Mouse (Mus musculus): Measurements from ENCODE around the gene Hinfp. TPM values are rescaled to one million over a fixed set of nuclear protein-coding genes. Genes with fewer than 3 reads are reported as not detected.
"Not testable (repeated sequence)": the region's sequence is repeated elsewhere in the genome, so short reads cannot be mapped to it uniquely, and the experiment has no call there.

Gene Hinfp
- polyA plus RNA-seq, 1 experiment: 6.5 TPM

DNA sequence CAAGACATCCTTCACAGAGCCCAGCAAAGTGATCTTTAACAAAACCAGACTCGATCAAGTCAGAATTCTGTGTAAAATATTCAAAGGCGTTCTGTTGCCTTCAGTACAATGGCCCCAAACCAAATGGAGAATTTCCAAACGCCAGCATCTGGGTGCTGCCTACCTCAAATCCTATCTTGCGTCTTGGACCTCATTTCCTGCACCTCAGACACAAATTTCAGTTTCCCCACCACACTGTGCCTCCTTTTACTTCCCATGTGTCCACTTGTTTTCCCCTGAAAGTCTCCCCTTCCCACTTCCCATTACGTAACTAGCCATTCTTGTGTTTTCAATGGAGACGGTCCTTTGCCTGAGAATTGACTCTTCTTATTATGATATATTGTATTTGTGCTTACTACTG lies 1.1 kb upstream of the Hinfp start:
- no peaks in the 10 kb centered on the region for H3K27me3 ChIP-seq (ENCODE audit: control insufficient read depth, insufficient read depth, insufficient read length)
- peak overlapping the region; percentile 65 for H3K4me3 ChIP-seq
- TF ChIP-seq MAX (IDR thresholded peaks at IDR 0.05; ENCODE audit: low read depth) (no peak), REST (IDR thresholded peaks at IDR 0.05; ENCODE audit: insufficient read depth, insufficient read length) (no peak), POLR2AphosphoS2 (IDR thresholded peaks at IDR 0.05; ENCODE audit: insufficient read length, low read depth) (no peak), TCF12 (IDR thresholded peaks at IDR 0.05; ENCODE audit: insufficient read depth, poor library complexity, severe bottlenecking) (no peak), TCF3 (IDR thresholded peaks at IDR 0.05; ENCODE audit: insufficient read length, low read depth) (no peak), MYOG (IDR thresholded peaks at IDR 0.05; ENCODE audit: control insufficient read depth in 1 of 3, insufficient read depth in 1 of 3, insufficient read length in 2 of 3, low read depth in 2 of 3) (no peak)
- H3K4me2 ChIP-seq (ENCODE audit: low read depth): no peak overlapping the region
- H3ac ChIP-seq (ENCODE audit: control insufficient read depth, insufficient read length): no peak overlapping the region
- H3K79me2 ChIP-seq (ENCODE audit: control insufficient read depth, insufficient read depth): peaks cover 21% of the 10 kb centered on the region
- peaks cover 5% of the 10 kb centered on the region for H3K36me3 ChIP-seq (ENCODE audit: control insufficient read depth, insufficient read depth)

DNA sequence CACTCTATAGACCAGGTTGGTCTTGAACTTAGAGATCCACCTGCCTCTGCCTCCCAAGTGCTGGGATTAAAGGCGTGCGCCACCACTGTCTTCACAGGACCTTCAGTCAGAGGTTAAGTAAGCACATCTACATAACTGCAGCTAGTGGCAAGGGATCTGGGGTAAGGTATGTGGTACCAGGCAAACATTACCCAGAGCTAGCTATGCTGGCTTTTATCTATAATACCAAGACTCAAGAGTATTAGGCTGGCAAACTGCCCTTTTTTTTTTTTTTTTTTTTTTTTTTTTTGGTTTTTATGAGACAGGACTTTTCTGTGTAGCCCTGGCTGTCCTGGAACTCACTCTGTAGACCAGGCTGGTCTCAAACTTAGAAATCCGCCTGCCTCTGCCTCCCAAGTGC lies 5.5 kb downstream of the Hinfp start:
- not testable (repeated sequence) for H3K4me2 ChIP-seq (ENCODE audit: low read depth)
- peaks cover 49% of the 10 kb centered on the region for H3K36me3 ChIP-seq (ENCODE audit: control insufficient read depth, insufficient read depth)

GRCm38 (mm10) chr9:44292490-44292889 lies 13.0 kb downstream of the Hinfp start:
- no peak for TF ChIP-seq MAX (IDR thresholded peaks at IDR 0.05; ENCODE audit: low read depth)
- TF ChIP-seq USF1 (IDR thresholded peaks at IDR 0.05; ENCODE audit: low read depth): no peak
- TF ChIP-seq TCF12 (IDR thresholded peaks at IDR 0.05; ENCODE audit: insufficient read depth, poor library complexity, severe bottlenecking): no peak
- no peak for TF ChIP-seq CEBPB (IDR thresholded peaks at IDR 0.05; ENCODE audit: insufficient read depth, poor library complexity, severe bottlenecking)
- TF ChIP-seq POLR2AphosphoS2 (IDR thresholded peaks at IDR 0.05; ENCODE audit: insufficient read length, low read depth): no peak
- TF ChIP-seq POLR2A (IDR thresholded peaks at IDR 0.05; ENCODE audit: insufficient read length, low read depth): no peak
- TF ChIP-seq MYOD1 (IDR thresholded peaks at IDR 0.05; ENCODE audit: control insufficient read depth in 1 of 3, insufficient read length in 2 of 3, low read depth in 2 of 3): no peak
- TF ChIP-seq E2F4 (IDR thresholded peaks at IDR 0.05; ENCODE audit: insufficient read depth): no peak
- TF ChIP-seq TCF3 (IDR thresholded peaks at IDR 0.05; ENCODE audit: insufficient read length, low read depth): no peak
- no peak for TF ChIP-seq MYOG (IDR thresholded peaks at IDR 0.05; ENCODE audit: control insufficient read depth in 1 of 3, insufficient read depth in 1 of 3, insufficient read length in 2 of 3, low read depth in 2 of 3)
- Histone ChIP-seq H3K36me3 (ENCODE audit: control insufficient read depth, insufficient read depth) (peaks cover 58% of the 10 kb centered on the region), H3K27me3 (ENCODE audit: control insufficient read depth, insufficient read depth, insufficient read length) (no peaks in the 10 kb centered on the region), H3K4me2 (ENCODE audit: low read depth) (no peak overlapping the region), H3K4me3 (no peak overlapping the region), H3K79me2 (ENCODE audit: control insufficient read depth, insufficient read depth) (no peaks in the 10 kb centered on the region), H3ac (ENCODE audit: control insufficient read depth, insufficient read length) (no peak overlapping the region)

More for the DNA sequence above, 5.5 kb downstream of the Hinfp start:
- H3K79me2 ChIP-seq (ENCODE audit: control insufficient read depth, insufficient read depth): peaks cover 18% of the 10 kb centered on the region
- H3K27me3 ChIP-seq (ENCODE audit: control insufficient read depth, insufficient read depth, insufficient read length); H3K4me3 ChIP-seq; H3ac ChIP-seq (ENCODE audit: control insufficient read depth, insufficient read length): not testable (repeated sequence)

DNA sequence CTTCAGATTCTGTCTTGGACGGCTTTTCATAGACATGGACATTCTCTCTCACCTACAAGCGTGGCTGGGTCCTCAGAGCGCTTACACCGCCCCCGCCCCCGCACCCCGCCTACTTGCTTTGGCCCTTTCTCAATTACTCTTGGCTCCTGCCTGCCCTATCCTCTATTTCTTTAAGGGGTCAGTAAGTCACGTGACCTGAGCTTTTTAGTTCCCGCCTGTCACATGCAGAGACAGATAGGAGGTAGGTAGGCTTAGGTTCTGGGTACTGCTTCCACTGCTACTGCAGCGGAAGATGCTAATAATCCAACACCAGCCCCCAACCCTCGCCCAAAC lies 16.5 kb downstream of the Hinfp start:
- Histone ChIP-seq H3K4me2 (ENCODE audit: low read depth) (no peak overlapping the region), H3K27me3 (ENCODE audit: control insufficient read depth, insufficient read depth, insufficient read length) (no peaks in the 10 kb centered on the region), H3K4me3 (no peak overlapping the region), H3K36me3 (ENCODE audit: control insufficient read depth, insufficient read depth) (peaks cover 37% of the 10 kb centered on the region), H3ac (ENCODE audit: control insufficient read depth, insufficient read length) (no peak overlapping the region), H3K79me2 (ENCODE audit: control insufficient read depth, insufficient read depth) (no peaks in the 10 kb centered on the region)
- TF ChIP-seq MYOD1 (IDR thresholded peaks at IDR 0.05; ENCODE audit: control insufficient read depth in 1 of 3, insufficient read length in 2 of 3, low read depth in 2 of 3) (no peak), CEBPB (IDR thresholded peaks at IDR 0.05; ENCODE audit: insufficient read depth, poor library complexity, severe bottlenecking) (no peak), POLR2A (IDR thresholded peaks at IDR 0.05; ENCODE audit: insufficient read length, low read depth) (no peak), POLR2AphosphoS2 (IDR thresholded peaks at IDR 0.05; ENCODE audit: insufficient read length, low read depth) (no peak), REST (IDR thresholded peaks at IDR 0.05; ENCODE audit: insufficient read depth, insufficient read length) (no peak), TCF12 (IDR thresholded peaks at IDR 0.05; ENCODE audit: insufficient read depth, poor library complexity, severe bottlenecking) (no peak), SRF (IDR thresholded peaks at IDR 0.05; ENCODE audit: control insufficient read depth, insufficient read length, low read depth) (no peak), MAX (IDR thresholded peaks at IDR 0.05; ENCODE audit: low read depth) (no peak), TCF3 (IDR thresholded peaks at IDR 0.05; ENCODE audit: insufficient read length, low read depth) (no peak), E2F4 (IDR thresholded peaks at IDR 0.05; ENCODE audit: insufficient read depth) (no peak), MYOG (IDR thresholded peaks at IDR 0.05; ENCODE audit: control insufficient read depth in 1 of 3, insufficient read depth in 1 of 3, insufficient read length in 2 of 3, low read depth in 2 of 3) (no peak)

DNA sequence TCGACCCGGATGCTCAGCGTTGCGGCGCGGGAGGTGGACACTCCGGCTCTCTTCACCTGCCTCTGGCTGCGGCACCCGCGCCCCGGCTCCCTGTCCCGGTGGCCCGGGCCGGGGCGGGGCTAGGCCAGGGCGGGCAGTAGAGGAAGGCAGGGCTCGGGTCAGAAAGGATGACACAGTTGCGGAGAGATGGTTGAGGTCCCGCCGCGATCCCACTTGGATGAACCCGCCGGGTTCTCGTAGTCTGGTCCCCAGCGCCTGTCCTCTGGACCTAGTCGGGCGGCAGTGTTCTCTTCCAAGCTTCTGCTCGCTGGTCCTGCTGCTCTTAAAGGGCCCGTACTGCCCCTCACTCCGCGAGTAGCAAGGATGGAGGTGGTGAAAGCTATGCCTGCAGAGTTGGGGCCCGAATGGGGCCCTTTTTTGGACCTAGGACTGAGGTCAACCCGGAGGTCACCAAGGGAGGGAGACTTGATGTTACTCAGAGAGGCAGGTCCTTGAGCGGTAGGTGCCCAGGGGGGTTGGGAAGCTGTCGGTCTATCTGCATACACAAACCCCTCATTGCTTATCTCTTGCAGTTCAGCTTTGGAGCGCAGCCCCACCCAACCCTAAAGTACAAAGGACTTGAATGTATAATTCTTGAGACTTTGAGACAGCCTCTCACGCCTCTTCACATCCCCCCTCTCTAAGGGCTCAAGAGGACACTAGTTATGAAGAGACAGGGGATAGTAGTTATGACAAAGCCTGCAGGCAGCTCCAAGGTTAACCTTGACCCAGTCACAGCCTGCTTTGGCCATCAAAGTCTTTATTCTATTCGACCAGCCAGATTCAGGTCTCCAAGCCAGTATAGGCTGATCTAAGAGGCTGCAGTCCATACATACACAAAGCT lies 17.2 kb downstream of the Hinfp start, which contains the start of gene Abcg4:
Gene Abcg4, minus strand, starts transcription at position 540 of the 883 bp plus-strand sequence.
- TF ChIP-seq TCF12 (IDR thresholded peaks at IDR 0.05; ENCODE audit: insufficient read depth, poor library complexity, severe bottlenecking) (no peak), USF1 (IDR thresholded peaks at IDR 0.05; ENCODE audit: low read depth) (no peak), E2F4 (IDR thresholded peaks at IDR 0.05; ENCODE audit: insufficient read depth) (no peak), REST (IDR thresholded peaks at IDR 0.05; ENCODE audit: insufficient read depth, insufficient read length) (no peak), MYOD1 (IDR thresholded peaks at IDR 0.05; ENCODE audit: control insufficient read depth in 1 of 3, insufficient read length in 2 of 3, low read depth in 2 of 3) (no peak), SRF (IDR thresholded peaks at IDR 0.05; ENCODE audit: control insufficient read depth, insufficient read length, low read depth) (no peak), POLR2AphosphoS2 (IDR thresholded peaks at IDR 0.05; ENCODE audit: insufficient read length, low read depth) (no peak)
- H3K4me2 ChIP-seq (ENCODE audit: low read depth): no peak within 1 kb of the TSS
- H3K79me2 ChIP-seq (ENCODE audit: control insufficient read depth, insufficient read depth): no peaks in the 10 kb centered on the region
- no peaks in the 10 kb centered on the region for H3K27me3 ChIP-seq (ENCODE audit: control insufficient read depth, insufficient read depth, insufficient read length)
- H3K4me3 ChIP-seq: no peak within 1 kb of the TSS
- no peak within 1 kb of the TSS for H3ac ChIP-seq (ENCODE audit: control insufficient read depth, insufficient read length)
- peaks cover 31% of the 10 kb centered on the region for H3K36me3 ChIP-seq (ENCODE audit: control insufficient read depth, insufficient read depth)

Measured in myocyte (in vitro differentiated cells).